Mouse (Mus musculus) kidney, postnatal 36 days (tissue): Measurements from ENCODE around the gene Sfr1.

Experiments
- DNase-seq, 2 experiments: peaks; one replicate each; pipeline ENCODE4 v3.0.0; 2021 to 2022; ENCODE audit warnings: mixed read lengths in 2 of 2

Sfr1 gene

GRCm38 (mm10) chr19:47753921-47754320 is 22.4 kb downstream of the Sfr1 start:
- DNase-seq, result no peak

DNA sequence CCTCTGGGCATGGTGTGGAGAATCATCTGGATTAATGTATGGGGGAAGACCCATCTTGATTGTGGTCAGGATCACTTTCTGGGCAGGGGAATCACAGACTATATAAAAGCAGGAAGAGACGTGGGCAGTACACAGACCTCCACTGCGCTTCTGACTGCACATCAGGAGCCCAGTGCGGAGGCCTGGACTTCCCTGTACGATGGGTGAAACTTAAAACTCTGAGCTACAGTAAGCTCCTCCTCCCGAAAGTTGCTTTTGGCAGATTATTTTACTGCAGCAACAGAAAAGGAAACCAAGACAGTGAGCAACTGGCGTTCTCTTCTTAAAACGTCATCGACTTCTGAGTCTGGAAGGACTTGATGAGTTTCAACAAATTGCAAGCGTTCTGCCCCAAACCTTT is 23.4 kb downstream of the Sfr1 start:
- peak in 1 of 2 experiments; percentile 9 for DNase-seq

DNA sequence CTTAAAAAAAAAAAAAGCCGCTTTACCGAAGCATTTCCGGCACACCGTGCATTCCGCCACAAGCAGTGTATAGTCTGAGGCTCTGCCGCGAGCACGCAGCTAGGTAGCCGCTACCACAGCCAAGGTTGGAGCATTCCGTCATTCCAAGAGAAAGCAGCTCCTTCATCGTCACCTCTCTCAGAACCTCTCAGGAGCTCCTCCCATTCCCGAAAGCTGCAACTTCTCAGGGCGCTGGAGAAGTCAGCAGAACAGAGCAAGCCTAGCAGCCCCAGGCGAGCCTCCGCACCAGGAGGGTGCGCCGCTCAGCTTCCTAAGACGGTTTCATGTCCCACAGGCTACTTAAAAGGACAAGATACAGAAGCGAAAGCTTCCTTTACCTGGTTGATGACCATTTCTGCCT is 24.1 kb downstream of the Sfr1 start:
- DNase-seq, result peak; percentile 15 to 19

- no peak for DNase-seq
Measured at GRCm38 (mm10) chr19:47777847-47778246, 46.4 kb downstream of the Sfr1 start.

GRCm38 (mm10) chr19:47780145-47780544 is 48.7 kb downstream of the Sfr1 start:
- DNase-seq, result no peak

DNA sequence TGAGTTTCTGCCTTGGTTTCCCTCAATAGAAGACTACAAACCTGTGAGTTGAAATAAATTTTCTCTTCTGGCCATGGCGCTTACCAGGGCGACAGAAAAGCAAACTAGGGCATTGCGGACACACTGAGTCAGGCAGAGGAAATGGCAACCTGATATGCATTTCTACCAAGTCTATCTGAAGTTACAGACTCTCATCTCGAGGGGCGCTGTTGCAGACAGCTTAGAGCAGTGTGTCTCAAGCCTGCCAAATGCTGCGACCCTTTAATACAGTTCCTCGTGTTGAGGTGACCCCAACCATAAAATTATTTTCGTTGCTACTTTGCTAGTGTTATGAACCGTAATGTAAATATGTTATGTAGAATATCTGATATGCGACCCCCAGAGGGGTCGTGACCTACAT is 49.5 kb downstream of the Sfr1 start:
- DNase-seq, result no peak

GRCm38 (mm10) chr19:47783898-47784297 is 52.4 kb downstream of the Sfr1 start:
- DNase-seq, result no peak
